Mouse (Mus musculus): Measurements from ENCODE around the gene Cdk5rap3.

GRCm38 (mm10) chr11:96928691-96929090, 12.4 kb upstream of the Cdk5rap3 start:
- TF ChIP-seq CTCF (IDR thresholded peaks at IDR 0.05; ENCODE audit: borderline replicate concordance, control insufficient read depth, extremely low read depth, insufficient read depth, low read length, poor library complexity) (no peak), POLR2A (IDR thresholded peaks at IDR 0.05; ENCODE audit: control insufficient read depth, extremely low read depth, insufficient read depth, low read length, poor library complexity) (no peak)
